Mouse (Mus musculus) heart, adult 18-20 months (tissue): ENCODE data around the gene Rpl23a. TPM values are rescaled to one million over a fixed set of nuclear protein-coding genes. Genes with fewer than 3 reads are reported as not detected.
A peak's percentile ranks its signal among the peaks of the same experiment; 100 is the strongest.
"Not testable (repeated sequence)": the region's sequence is repeated elsewhere in the genome, so short reads cannot be mapped to it uniquely, and the experiment has no call there.

Experiments used
- DNase-seq, 2 experiments: peaks; one replicate each; pipeline ENCODE4 v3.0.0; 2021 to 2022; ENCODE audit warnings: mixed read lengths in 1 of 2
- microRNA-seq, 2 experiments: library from miRNA; unstranded; fragments of <30 nt; microRNA quantifications; one replicate each; pipeline ENCODE4 v1.2.0; 2022
- total RNA-seq, 2 experiments: library from RNA; stranded (reverse); gene quantifications; 2 replicates each; pipeline ENCODE4 v1.2.3; 2021

The Rpl23a gene
- total RNA-seq, 2 experiments from 2014 or later: 866 to 935 TPM

- DNase-seq: peak; percentile 42 to 53
Observed at GRCm38 (mm10) chr11:78146707-78147543, 36.5 kb downstream of the Rpl23a start.

- DNase-seq: no peak
Observed at GRCm38 (mm10) chr11:78146168-78146567, 37.2 kb downstream of the Rpl23a start.

- DNase-seq: no peak
Observed at GRCm38 (mm10) chr11:78143520-78143919, 39.9 kb downstream of the Rpl23a start.

- no peak for DNase-seq
Observed at GRCm38 (mm10) chr11:78140665-78141064, 42.7 kb downstream of the Rpl23a start.

- DNase-seq: peak in 1 of 2 experiments; percentile 23
Observed at GRCm38 (mm10) chr11:78138023-78138422, 45.4 kb downstream of the Rpl23a start.

GRCm38 (mm10) chr11:78137584-78137983, 45.8 kb downstream of the Rpl23a start:
- peak in 1 of 2 experiments; percentile 55 for DNase-seq

GRCm38 (mm10) chr11:78136132-78136531, 47.3 kb downstream of the Rpl23a start:
- no peak for DNase-seq

GRCm38 (mm10) chr11:78135314-78135713, 48.1 kb downstream of the Rpl23a start:
- not testable (repeated sequence) for DNase-seq

- DNase-seq: no peak
Observed at GRCm38 (mm10) chr11:78134344-78134743, 49.0 kb downstream of the Rpl23a start.

- no peak for DNase-seq
Observed at GRCm38 (mm10) chr11:78133915-78134314, 49.5 kb downstream of the Rpl23a start.

Small RNAs within 50 kb of the gene (microRNA-seq; reads per million reads assigned to microRNA genes)
- 0.81 to 1.9 reads per million in 2 experiments for gene Mir7653

Other genes with a start within 250 kb of the Rpl23a start
- gene Phf12, start 200.8 kb downstream of the Rpl23a start, total RNA-seq: 10 to 100 TPM; 21.7 to 21.9 TPM
- gene Dhrs13, start 151.3 kb downstream of the Rpl23a start, total RNA-seq: 1 to 10 TPM; 4.1 to 5.2 TPM
- 10 to 100 TPM; 54.1 to 56.0 TPM for gene Flot2, start 145.7 kb downstream of the Rpl23a start, total RNA-seq
- gene Eral1, start 103.2 kb downstream of the Rpl23a start, total RNA-seq: 10 to 100 TPM; 28.9 to 29.3 TPM
- gene Fam222b, start 88.9 kb downstream of the Rpl23a start, total RNA-seq: 10 to 100 TPM; 11.7 to 12.5 TPM
- gene Traf4, start 18.0 kb downstream of the Rpl23a start, total RNA-seq: 1 to 10 TPM; 3.2 to 4.6 TPM
- gene Nek8, start 6.9 kb downstream of the Rpl23a start, total RNA-seq: 1 to 10 TPM; 1.7 to 2.6 TPM
- gene Tlcd1, start 6.9 kb downstream of the Rpl23a start, total RNA-seq: 10 to 100 TPM in 1 of 2 experiments, 1 to 10 TPM in 1; 3.2 to 10.6 TPM
- 10 to 100 TPM in 1 of 2 experiments, 1 to 10 TPM in 1; 6.4 to 11.4 TPM for gene Rab34, start 4.8 kb upstream of the Rpl23a start, total RNA-seq
- gene Proca1, start 9.8 kb upstream of the Rpl23a start, total RNA-seq: 1 to 10 TPM in 1 of 2 experiments, under 1 TPM in 1; 0.89 to 1.6 TPM
- gene Sdf2, start 62.2 kb upstream of the Rpl23a start, total RNA-seq: 10 to 100 TPM; 52.7 to 55.7 TPM
- gene Supt6, start 62.4 kb upstream of the Rpl23a start, total RNA-seq: 10 to 100 TPM; 28.4 to 29.7 TPM
- 100 to 1,000 TPM; 203 to 219 TPM for gene 2610507B11Rik, start 78.2 kb upstream of the Rpl23a start, total RNA-seq
- under 1 TPM; 0.37 to 0.49 TPM for gene BC030499, start 107.3 kb upstream of the Rpl23a start, total RNA-seq
- under 1 TPM; 0.28 to 0.35 TPM for gene Spag5, start 117.9 kb upstream of the Rpl23a start, total RNA-seq
- gene Aldoc, start 139.4 kb upstream of the Rpl23a start, total RNA-seq: 1 to 10 TPM in 1 of 2 experiments, under 1 TPM in 1; 0.97 to 1.2 TPM
- gene Pigs, start 144.8 kb upstream of the Rpl23a start, total RNA-seq: 10 to 100 TPM; 24.6 to 26.7 TPM
- 1 to 10 TPM; 5.2 to 5.8 TPM for gene Unc119, start 159.9 kb upstream of the Rpl23a start, total RNA-seq
- gene Foxn1, start 203.0 kb upstream of the Rpl23a start, total RNA-seq: not detected
- gene Slc13a2, start 238.6 kb upstream of the Rpl23a start, total RNA-seq: not detected